Mouse (Mus musculus) intestine, embryonic 15.5 days (tissue): Measurements from ENCODE around the gene Olfr1134. TPM values are rescaled to one million over a fixed set of nuclear protein-coding genes. Genes with fewer than 3 reads are reported as not detected.
"Not testable (repeated sequence)": the region's sequence is repeated elsewhere in the genome, so short reads cannot be mapped to it uniquely, and the experiment has no call there.

ENCODE experiments used
- ATAC-seq: fragments of 200-750 bp; cut with Nextera tagmentation; 2 replicates; pipeline ENCODE4 v1.8.0; 2017; ENCODE audit warnings: moderate TSS enrichment, moderate library complexity
- H3K27ac ChIP-seq: fragments of 300-500 bp; sonication (generic); 2 replicates; pipeline ENCODE4 v1.5.1; 2015; ENCODE audit warnings: mild to moderate bottlenecking, inconsistent platforms
- H3K27me3 ChIP-seq: fragments of 300-500 bp; sonication (generic); replicated peaks from 2 replicates; pipeline ENCODE4 v1.6.1; 2015; ENCODE audit warnings: inconsistent platforms
- H3K36me3 ChIP-seq: fragments of 300-500 bp; sonication (generic); 2 replicates; pipeline ENCODE4 v1.6.1; 2015; ENCODE audit warnings: inconsistent platforms
- H3K4me1 ChIP-seq: fragments of 300-500 bp; sonication (generic); replicated peaks from 2 replicates; pipeline ENCODE4 v1.6.1; 2015; ENCODE audit warnings: inconsistent platforms
- H3K4me2 ChIP-seq: fragments of 300-500 bp; sonication (generic); replicated peaks from 2 replicates; pipeline ENCODE4 v1.6.1; 2015; ENCODE audit warnings: mild to moderate bottlenecking, inconsistent platforms
- H3K4me3 ChIP-seq: fragments of 300-500 bp; sonication (generic); replicated peaks from 2 replicates; pipeline ENCODE4 v1.5.1; 2015; ENCODE audit warnings: inconsistent platforms
- H3K9ac ChIP-seq: fragments of 300-500 bp; sonication (generic); 2 replicates; pipeline ENCODE4 v1.6.1; 2015; ENCODE audit warnings: inconsistent platforms
- H3K9me3 ChIP-seq: fragments of 300-500 bp; sonication (generic); 2 replicates; pipeline ENCODE4 v1.6.1; 2016; ENCODE audit warnings: inconsistent platforms
- WGBS: fragments of 180-500 bp; shearing (Covaris S2); methylation state at CpG from one replicate; pipeline ENCODE4 v1.1.7; 2015; 5-methylcytosine and 5-hydroxymethylcytosine counted together
- polyA plus RNA-seq: library from polyadenylated mRNA; unstranded; fragments of >200 nt; fragmentation: Nextera tagmentation; extraction: Ambion mirVana; gene quantifications from 2 replicates; pipeline ENCODE4 v1.2.1, GENCODE M21; 2015

Olfr1134 gene
- polyA plus RNA-seq: not detected in 2 replicates

DNA sequence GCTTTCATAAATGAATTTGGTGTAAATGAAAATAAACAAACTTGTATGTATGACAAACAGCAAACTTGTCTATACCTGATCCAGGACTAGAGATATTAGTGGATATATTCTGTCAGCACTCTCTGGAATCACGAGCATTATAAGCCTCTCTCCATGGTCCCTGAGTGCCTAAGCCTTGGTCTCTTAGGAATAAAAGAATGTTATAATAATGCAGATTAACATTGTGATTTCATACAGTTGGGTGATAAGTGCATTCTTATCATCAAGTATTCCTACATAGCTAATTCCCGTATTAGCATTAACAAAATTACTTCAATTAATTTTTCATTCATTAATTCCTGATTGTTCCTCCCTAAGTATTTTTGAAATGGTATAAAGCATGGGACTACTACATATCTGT, at the start of gene Olfr1134:
TSS of gene Olfr1134 (minus strand) at position 101 of the 400 bp plus-strand sequence.
- 90% methylated on average over 2 of the region's 2 CpGs for WGBS
- H3K4me1 ChIP-seq: no peaks in the 10 kb centered on the region
- no peak within 1 kb of the TSS for H3K4me3 ChIP-seq
- H3K4me2 ChIP-seq: no peak within 1 kb of the TSS
- ATAC-seq: no peak
- H3K9me3 ChIP-seq: no peaks in the 10 kb centered on the region
- H3K36me3 ChIP-seq: no peaks in the 10 kb centered on the region
- no peaks in the 10 kb centered on the region for H3K27me3 ChIP-seq
- no peak within 1 kb of the TSS for H3K27ac ChIP-seq
- H3K9ac ChIP-seq: no peak within 1 kb of the TSS

DNA sequence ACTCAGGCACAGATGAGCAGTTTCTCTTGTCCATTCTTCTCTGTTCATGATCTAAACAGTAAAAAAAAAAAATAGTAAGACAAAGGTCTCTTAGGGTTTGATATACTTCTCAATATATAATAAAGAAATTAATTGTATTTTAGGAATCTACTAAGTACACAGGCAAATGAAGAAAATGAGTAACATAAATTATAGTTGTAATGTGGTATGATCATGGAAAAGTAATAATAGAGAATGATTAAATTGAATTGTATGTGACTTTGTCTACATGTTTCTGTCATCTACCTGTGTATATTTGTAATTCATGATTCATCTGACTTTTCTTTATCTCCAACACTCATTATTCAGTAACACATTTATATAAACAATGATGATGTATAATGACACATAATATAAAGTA, 35.6 kb upstream of the Olfr1134 start, which contains the start of gene Olfr1136:
TSS of gene Olfr1136 (minus strand) at position 101 of the 400 bp plus-strand sequence.
- no peak within 1 kb of the TSS for H3K9ac ChIP-seq
- no peak within 1 kb of the TSS for H3K4me3 ChIP-seq
- no peak for ATAC-seq
- no peaks in the 10 kb centered on the region for H3K27me3 ChIP-seq
- no peaks in the 10 kb centered on the region for H3K9me3 ChIP-seq
- H3K4me2 ChIP-seq: no peak within 1 kb of the TSS
- no peak within 1 kb of the TSS for H3K27ac ChIP-seq
- H3K36me3 ChIP-seq: no peaks in the 10 kb centered on the region
- no peaks in the 10 kb centered on the region for H3K4me1 ChIP-seq

- WGBS: 22% methylated on average over 1 of the region's 1 CpGs
- Histone ChIP-seq H3K9me3 (no peaks in the 10 kb centered on the region), H3K4me1 (no peaks in the 10 kb centered on the region), H3K9ac (no peak within 1 kb of the TSS), H3K4me2 (no peak within 1 kb of the TSS), H3K27ac (no peak within 1 kb of the TSS), H3K36me3 (no peaks in the 10 kb centered on the region), H3K4me3 (no peak within 1 kb of the TSS), H3K27me3 (no peaks in the 10 kb centered on the region)
- no peak for ATAC-seq
Measured at GRCm38 (mm10) chr2:87673564-87673963, 15.3 kb upstream of the Olfr1134 start, which contains the start of gene Olfr1135. Gene Olfr1135 (minus strand): TSS chr2:87673664.

- no peaks in the 10 kb centered on the region for H3K4me1 ChIP-seq
- H3K9ac ChIP-seq: no peak within 1 kb of the TSS
- H3K27me3 ChIP-seq: no peaks in the 10 kb centered on the region
- no peak within 1 kb of the TSS for H3K4me2 ChIP-seq
- no peaks in the 10 kb centered on the region for H3K9me3 ChIP-seq
- H3K4me3 ChIP-seq: no peak within 1 kb of the TSS
- H3K27ac ChIP-seq: no peak within 1 kb of the TSS
- no peaks in the 10 kb centered on the region for H3K36me3 ChIP-seq
- no peak for ATAC-seq
Measured at GRCm38 (mm10) chr2:87647274-87647673, 11.0 kb downstream of the Olfr1134 start, which contains the start of gene Olfr1133. Gene Olfr1133 (minus strand): TSS chr2:87647374.

- Histone ChIP-seq H3K9me3 (no peaks in the 10 kb centered on the region), H3K27ac (no peak overlapping the region), H3K9ac (no peak overlapping the region), H3K4me3 (no peak overlapping the region), H3K4me1 (no peaks in the 10 kb centered on the region), H3K27me3 (no peaks in the 10 kb centered on the region), H3K36me3 (no peaks in the 10 kb centered on the region), H3K4me2 (no peak overlapping the region)
- ATAC-seq: no peak
Measured at GRCm38 (mm10) chr2:87642441-87642840, 15.8 kb downstream of the Olfr1134 start.

DNA sequence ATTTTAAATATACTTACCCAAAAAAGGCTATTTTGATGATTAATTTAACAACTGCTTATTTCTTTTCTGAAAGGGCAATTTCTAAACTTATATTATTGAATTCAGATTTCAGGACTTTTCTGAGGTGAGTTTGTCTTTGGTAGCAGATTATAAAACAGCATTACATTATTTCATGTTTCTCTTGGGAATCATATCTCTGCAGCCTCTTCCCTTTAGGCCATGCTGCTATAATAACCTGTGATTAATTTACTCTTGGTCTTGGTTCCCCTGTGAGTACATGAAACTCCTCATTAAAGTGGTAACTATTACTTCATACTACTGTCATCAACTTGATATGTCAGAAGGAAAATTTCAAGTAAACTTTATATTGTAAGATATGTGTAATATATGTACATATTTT, 20.8 kb downstream of the Olfr1134 start, which contains the start of gene Olfr1132:
TSS of gene Olfr1132 (minus strand) at position 101 of the 400 bp plus-strand sequence.
- H3K27ac ChIP-seq: no peak within 1 kb of the TSS
- no peaks in the 10 kb centered on the region for H3K4me1 ChIP-seq
- no peak within 1 kb of the TSS for H3K4me3 ChIP-seq
- no peak for ATAC-seq
- H3K9ac ChIP-seq: no peak within 1 kb of the TSS
- H3K36me3 ChIP-seq: no peaks in the 10 kb centered on the region
- H3K4me2 ChIP-seq: no peak within 1 kb of the TSS
- H3K9me3 ChIP-seq: no peaks in the 10 kb centered on the region
- H3K27me3 ChIP-seq: no peaks in the 10 kb centered on the region

DNA sequence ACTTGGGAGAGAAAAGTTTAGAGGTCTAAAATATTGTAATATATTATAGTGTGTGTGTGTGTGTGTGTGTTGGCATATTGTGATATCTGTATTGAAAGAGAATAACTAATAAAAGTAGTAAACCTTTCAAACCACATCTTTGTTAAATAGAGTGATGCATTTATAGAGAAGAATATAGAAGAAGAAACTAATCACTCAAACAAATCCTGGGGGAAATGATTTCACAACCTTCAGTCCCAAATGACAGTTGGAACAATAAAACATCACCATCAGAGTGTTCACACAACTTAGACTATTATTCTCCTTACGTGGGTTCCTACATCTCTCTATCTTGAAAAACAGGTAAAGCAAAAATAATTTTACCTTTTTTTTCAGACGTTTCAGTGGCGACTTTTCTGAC, 31.5 kb downstream of the Olfr1134 start, which contains the start of gene Olfr1131:
TSS of gene Olfr1131 (plus strand) at position 301 of the 400 bp plus-strand sequence.
- no peak for ATAC-seq
- Histone ChIP-seq H3K4me2 (no peak within 1 kb of the TSS), H3K4me3 (no peak within 1 kb of the TSS), H3K36me3 (no peaks in the 10 kb centered on the region), H3K4me1 (no peaks in the 10 kb centered on the region), H3K27ac (no peak within 1 kb of the TSS), H3K9me3 (no peaks in the 10 kb centered on the region), H3K9ac (no peak within 1 kb of the TSS), H3K27me3 (no peaks in the 10 kb centered on the region)
- WGBS: 67% methylated on average over 3 of the region's 3 CpGs

DNA sequence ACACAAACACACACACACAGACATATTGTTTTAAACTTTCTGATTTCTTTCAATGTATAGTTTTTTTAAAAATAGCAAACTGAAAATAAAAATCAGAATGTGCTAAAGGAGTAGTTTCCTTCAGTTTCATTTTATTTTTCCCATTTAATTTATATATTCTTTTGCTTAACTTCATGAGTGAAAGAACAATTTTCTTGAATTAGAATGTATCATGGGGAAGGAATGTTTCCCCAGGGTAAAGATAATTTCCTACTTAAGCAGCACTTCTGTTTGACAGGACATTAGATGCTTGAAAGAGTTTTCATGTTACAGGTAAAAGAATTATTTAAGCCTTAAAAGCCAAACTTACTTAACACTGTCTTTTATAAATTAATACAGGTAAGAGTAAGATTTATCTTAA, 52.3 kb downstream of the Olfr1134 start, which contains the start of gene Olfr1130:
TSS of gene Olfr1130 (plus strand) at position 301 of the 400 bp plus-strand sequence.
- not testable (repeated sequence) for H3K4me1 ChIP-seq, H3K9ac ChIP-seq, H3K9me3 ChIP-seq, H3K4me3 ChIP-seq, ATAC-seq, H3K27ac ChIP-seq, H3K4me2 ChIP-seq, H3K36me3 ChIP-seq, H3K27me3 ChIP-seq

Other genes starting within 250 kb of the Olfr1134 start
- gene Olfr1123, start 241.8 kb downstream of the Olfr1134 start, polyA plus RNA-seq: not detected in 2 replicates
- gene Olfr1124, start 228.2 kb downstream of the Olfr1134 start, polyA plus RNA-seq: 0.09 TPM in 1 of 2 replicates, not detected in the other
- not detected in 2 replicates for gene Olfr1126, start 204.5 kb downstream of the Olfr1134 start, polyA plus RNA-seq
- gene Pramel7, start 161.4 kb downstream of the Olfr1134 start, polyA plus RNA-seq: not detected in 2 replicates
- not detected in 2 replicates for gene Pramel6, start 151.9 kb downstream of the Olfr1134 start, polyA plus RNA-seq
- gene Olfr153, start 126.7 kb downstream of the Olfr1134 start, polyA plus RNA-seq: not detected in 2 replicates
- gene Olfr1128, start 112.9 kb downstream of the Olfr1134 start, polyA plus RNA-seq: not detected in 2 replicates
- not detected in 2 replicates for gene Olfr1129, start 84.6 kb downstream of the Olfr1134 start, polyA plus RNA-seq
- gene Olfr1130, start 52.2 kb downstream of the Olfr1134 start, polyA plus RNA-seq: not detected in 2 replicates
- gene Olfr1131, start 31.4 kb downstream of the Olfr1134 start, polyA plus RNA-seq: not detected in 2 replicates
- not detected in 2 replicates for gene Olfr1132, start 20.9 kb downstream of the Olfr1134 start, polyA plus RNA-seq
- gene Olfr1133, start 11.1 kb downstream of the Olfr1134 start, polyA plus RNA-seq: not detected in 2 replicates
- not detected in 2 replicates for gene Olfr1135, start 15.2 kb upstream of the Olfr1134 start, polyA plus RNA-seq
- gene Olfr1136, start 35.5 kb upstream of the Olfr1134 start, polyA plus RNA-seq: not detected in 2 replicates
- not detected in 2 replicates for gene Olfr1137, start 54.7 kb upstream of the Olfr1134 start, polyA plus RNA-seq
- gene Olfr1138, start 81.5 kb upstream of the Olfr1134 start, polyA plus RNA-seq: not detected in 2 replicates
- not detected in 2 replicates for gene Olfr1140, start 85.3 kb upstream of the Olfr1134 start, polyA plus RNA-seq
- not detected in 2 replicates for gene Olfr1141, start 95.5 kb upstream of the Olfr1134 start, polyA plus RNA-seq
- not detected in 2 replicates for gene Olfr152, start 121.0 kb upstream of the Olfr1134 start, polyA plus RNA-seq
- gene Olfr1143, start 142.1 kb upstream of the Olfr1134 start, polyA plus RNA-seq: not detected in 2 replicates
- not detected in 2 replicates for gene Olfr1145, start 151.4 kb upstream of the Olfr1134 start, polyA plus RNA-seq
- not detected in 2 replicates for gene Olfr1148, start 172.1 kb upstream of the Olfr1134 start, polyA plus RNA-seq
- gene Olfr1150-ps1, start 185.5 kb upstream of the Olfr1134 start, polyA plus RNA-seq: not detected in 2 replicates
- gene Olfr1151, start 197.4 kb upstream of the Olfr1134 start, polyA plus RNA-seq: not detected in 2 replicates
- not detected in 2 replicates for gene Olfr1152, start 208.0 kb upstream of the Olfr1134 start, polyA plus RNA-seq
- gene Olfr1153, start 236.5 kb upstream of the Olfr1134 start, polyA plus RNA-seq: not detected in 2 replicates
- gene Olfr1154, start 246.7 kb upstream of the Olfr1134 start, polyA plus RNA-seq: not detected in 2 replicates